Mouse (Mus musculus) CH12.LX (cell line): Measurements from ENCODE around the gene Pgp. TPM values are rescaled to one million over a fixed set of nuclear protein-coding genes. Genes with fewer than 3 reads are reported as not detected.

Experiments used
- DNase-seq: peaks from one replicate; pipeline ENCODE4 v3.0.0-alpha.2; 2013; ENCODE audit errors: extremely low read depth
- H3K27ac ChIP-seq: 2 replicates; pipeline ENCODE4 v1.5.1; 2012; ENCODE audit warnings: low read depth, mild to moderate bottlenecking, control low read depth, moderate library complexity; ENCODE audit not compliant: insufficient read depth
- H3K27me3 ChIP-seq: replicated peaks from 2 replicates; pipeline ENCODE3; 2012; ENCODE audit warnings: inconsistent platforms
- H3K36me3 ChIP-seq, 2 experiments: replicated peaks in 1 of 2; 2 replicates each; pipeline versions ENCODE3 to v1.6.1; 2012; ENCODE audit warnings: inconsistent platforms in 1 of 2, low read length in 1 of 2, mild to moderate bottlenecking in 1 of 2, mixed read lengths in 1 of 2, moderate library complexity in 1 of 2; ENCODE audit not compliant: control insufficient read depth in 1 of 2, insufficient read depth in 1 of 2
- H3K4me1 ChIP-seq, 2 experiments: 2 replicates each; pipeline ENCODE4 v1.6.1; 2012; ENCODE audit warnings: inconsistent platforms in 1 of 2, moderate library complexity in 1 of 2; ENCODE audit not compliant: insufficient read depth in 2 of 2, control insufficient read depth in 1 of 2
- H3K4me2 ChIP-seq: 2 replicates; pipeline ENCODE4 v1.6.1; 2012; ENCODE audit warnings: low read depth, mild to moderate bottlenecking, control low read depth; ENCODE audit not compliant: poor library complexity, insufficient read depth, severe bottlenecking
- H3K4me3 ChIP-seq, 3 experiments: fragments of 150-350 bp in 1 of 3; sonication (generic) in 1 of 3; replicated peaks in 1 of 3; 2 replicates each; pipeline versions ENCODE3 to v1.5.1; 2011 to 2012; ENCODE audit warnings: low read depth in 2 of 3, low read length in 2 of 3, mild to moderate bottlenecking in 2 of 3, moderate library complexity in 2 of 3, control low read depth in 1 of 3, improper control_type of control experiment in 1 of 3, inconsistent platforms in 1 of 3, mixed read lengths in 1 of 3; ENCODE audit not compliant: poor library complexity in 1 of 3
- H3K79me2 ChIP-seq: replicated peaks from 2 replicates; pipeline ENCODE4 v1.6.1; 2012; ENCODE audit warnings: mild to moderate bottlenecking, moderate library complexity; ENCODE audit not compliant: control insufficient read depth, poor library complexity, insufficient read depth, severe bottlenecking; ENCODE audit errors: extremely low read depth
- H3K9ac ChIP-seq: 2 replicates; pipeline ENCODE4 v1.6.1; 2012; ENCODE audit warnings: low read depth, mild to moderate bottlenecking, control low read depth, moderate library complexity; ENCODE audit not compliant: insufficient read depth
- H3K9me3 ChIP-seq: replicated peaks from 2 replicates; pipeline ENCODE3; 2012; ENCODE audit warnings: low read length, inconsistent platforms, mixed read lengths
- BHLHE40 ChIP-seq: IDR thresholded peaks from 2 replicates; pipeline ENCODE4 v1.6.1; 2011; ENCODE audit warnings: mild to moderate bottlenecking, low read depth, low read length, improper control_type of control experiment
- CHD1 ChIP-seq: IDR thresholded peaks from 2 replicates; pipeline ENCODE4 v1.6.1; 2012; ENCODE audit warnings: low read depth, low read length, improper control_type of control experiment, inconsistent platforms
- CHD2 ChIP-seq: IDR thresholded peaks from 2 replicates; pipeline ENCODE4 v1.6.1; 2011; ENCODE audit warnings: low read length, improper control_type of control experiment
- CTCF ChIP-seq, 2 experiments: IDR thresholded peaks in 1 of 2; conservative IDR thresholded peaks in 1 of 2; 2 replicates each; pipeline ENCODE4 v1.5.1; 2011 to 2012; ENCODE audit warnings: low read depth in 2 of 2, low read length in 2 of 2, improper control_type of control experiment in 1 of 2, inconsistent platforms in 1 of 2, mild to moderate bottlenecking in 1 of 2, moderate library complexity in 1 of 2
- E2F4 ChIP-seq: IDR thresholded peaks from 2 replicates; pipeline ENCODE4 v1.6.1; 2011; ENCODE audit warnings: low read depth, low read length, improper control_type of control experiment; ENCODE audit not compliant: insufficient replicate concordance
- EP300 ChIP-seq: IDR thresholded peaks from 2 replicates; pipeline ENCODE4 v1.6.1; 2011; ENCODE audit warnings: low read length, improper control_type of control experiment
- GABPA ChIP-seq: IDR thresholded peaks from 2 replicates; pipeline ENCODE4 v1.6.1; 2012; ENCODE audit warnings: low read depth, low read length, improper control_type of control experiment, inconsistent platforms; ENCODE audit not compliant: insufficient replicate concordance
- HCFC1 ChIP-seq: IDR thresholded peaks from 2 replicates; pipeline ENCODE4 v1.6.1; 2012; ENCODE audit warnings: low read depth, mild to moderate bottlenecking, inconsistent platforms, low read length, improper control_type of control experiment
- IRF4 ChIP-seq: IDR thresholded peaks from 2 replicates; pipeline ENCODE4 v1.6.1; 2014; ENCODE audit warnings: low read depth, mild to moderate bottlenecking, inconsistent platforms, low read length, improper control_type of control experiment
- JUN ChIP-seq: IDR thresholded peaks from 2 replicates; pipeline ENCODE4 v1.6.1; 2011; ENCODE audit warnings: low read depth, mild to moderate bottlenecking, low read length, improper control_type of control experiment, moderate library complexity; ENCODE audit not compliant: insufficient read depth
- JUND ChIP-seq: conservative IDR thresholded peaks from 2 replicates; pipeline ENCODE4 v1.6.1; 2011; ENCODE audit warnings: low read depth, low read length, improper control_type of control experiment
- MAFK ChIP-seq: IDR thresholded peaks from 2 replicates; pipeline ENCODE4 v1.6.1; 2011; ENCODE audit warnings: low read length, improper control_type of control experiment; ENCODE audit not compliant: insufficient replicate concordance
- MAX ChIP-seq: IDR thresholded peaks from 2 replicates; pipeline ENCODE4 v1.6.1; 2011; ENCODE audit warnings: low read length, improper control_type of control experiment
- MAZ ChIP-seq: IDR thresholded peaks from 2 replicates; pipeline ENCODE4 v1.6.1; 2012; ENCODE audit warnings: low read depth, mild to moderate bottlenecking, inconsistent platforms, low read length, improper control_type of control experiment, moderate library complexity
- MEF2A ChIP-seq: IDR thresholded peaks from 2 replicates; pipeline ENCODE4 v1.6.1; 2014; ENCODE audit warnings: low read depth, mild to moderate bottlenecking, inconsistent platforms, low read length, improper control_type of control experiment, borderline replicate concordance
- MXI1 ChIP-seq: IDR thresholded peaks from 2 replicates; pipeline ENCODE4 v1.6.1; 2011; ENCODE audit warnings: mild to moderate bottlenecking, low read depth, low read length, improper control_type of control experiment
- NELFE ChIP-seq: IDR thresholded peaks from 2 replicates; pipeline ENCODE4 v1.6.1; 2011; ENCODE audit warnings: low read depth, low read length, improper control_type of control experiment
- NRF1 ChIP-seq: IDR thresholded peaks from 2 replicates; pipeline ENCODE4 v1.6.1; 2014; ENCODE audit warnings: low read depth, mild to moderate bottlenecking, inconsistent platforms, low read length, improper control_type of control experiment, moderate library complexity
- POLR2A ChIP-seq: IDR thresholded peaks from 2 replicates; pipeline ENCODE4 v1.6.1; 2011; ENCODE audit warnings: low read depth, mild to moderate bottlenecking, improper control_type of control experiment, low read length
- POLR2AphosphoS2 ChIP-seq: IDR thresholded peaks from 2 replicates; pipeline ENCODE4 v1.6.1; 2011; ENCODE audit warnings: low read depth, low read length, improper control_type of control experiment
- RAD21 ChIP-seq: IDR thresholded peaks from 2 replicates; pipeline ENCODE4 v1.6.1; 2011; ENCODE audit warnings: low read depth, mild to moderate bottlenecking, low read length, improper control_type of control experiment, moderate library complexity
- SIN3A ChIP-seq: IDR thresholded peaks from 2 replicates; pipeline ENCODE4 v1.6.1; 2012; ENCODE audit warnings: low read length, improper control_type of control experiment, inconsistent platforms
- TBP ChIP-seq: conservative IDR thresholded peaks from 2 replicates; pipeline ENCODE4 v1.6.1; 2011; ENCODE audit warnings: low read depth, low read length, improper control_type of control experiment
- TCF12 ChIP-seq: IDR thresholded peaks from 2 replicates; pipeline ENCODE4 v1.6.1; 2014; ENCODE audit warnings: low read depth, mild to moderate bottlenecking, inconsistent platforms, low read length, improper control_type of control experiment
- UBTF ChIP-seq: IDR thresholded peaks from 2 replicates; pipeline ENCODE4 v1.6.1; 2012; ENCODE audit warnings: low read depth, mild to moderate bottlenecking, inconsistent platforms, low read length, improper control_type of control experiment, moderate library complexity
- USF1 ChIP-seq: IDR thresholded peaks from 2 replicates; pipeline ENCODE4 v1.6.1; 2014; ENCODE audit warnings: low read depth, mild to moderate bottlenecking, inconsistent platforms, low read length, improper control_type of control experiment
- USF2 ChIP-seq: conservative IDR thresholded peaks from 2 replicates; pipeline ENCODE4 v1.6.1; 2011; ENCODE audit warnings: low read depth, low read length, improper control_type of control experiment
- ZC3H11A ChIP-seq: IDR thresholded peaks from 2 replicates; pipeline ENCODE4 v1.6.1; 2012; ENCODE audit warnings: low read depth, mild to moderate bottlenecking, inconsistent platforms, low read length, improper control_type of control experiment
- ZMIZ1 ChIP-seq: IDR thresholded peaks from 2 replicates; pipeline ENCODE4 v1.6.1; 2012; ENCODE audit warnings: low read depth, mild to moderate bottlenecking, inconsistent platforms, low read length, improper control_type of control experiment
- ZNF384 ChIP-seq: IDR thresholded peaks from 2 replicates; pipeline ENCODE4 v1.6.1; 2012; ENCODE audit warnings: low read depth, low read length, improper control_type of control experiment, inconsistent platforms
- dilution Hi-C: fragments of 300-500 bp; cut with MboI; formaldehyde crosslinking; loops from 2 replicates; pipeline ENCODE4 v1.14.3; 2020; ENCODE audit warnings: low sequenced_read_pairs; ENCODE audit not compliant: extremely low pct_unique_long_range_greater_than_20kb, extremely low pct_ligation_motif_present
- in situ Hi-C: fragments of 300-500 bp; cut with MboI; formaldehyde crosslinking; loops from 3 replicates; pipeline ENCODE4 v1.14.3; 2019; ENCODE audit warnings: low sequenced_read_pairs, low pct_ligation_motif_present, low pct_unique_long_range_greater_than_20kb, mixed read lengths
- polyA plus RNA-seq: library from polyadenylated mRNA; unstranded; fragments of >175 nt; gene quantifications from 2 replicates; pipeline ENCODE4 v1.2.1, GENCODE M21; 2012; ENCODE audit warnings: low read depth; ENCODE audit not compliant: insufficient read length
- total RNA-seq, 2 experiments: library from RNA; depleted of rRNA; stranded (reverse); fragments of 300-350 nt in 1 of 2; fragments of >200 nt in 1 of 2; gene quantifications; 2 replicates each; pipeline ENCODE4 v1.2.3; 2012 to 2014

Gene Pgp
- total and polyA plus RNA-seq, 3 experiments = 14.2 to 41.8 (median 41.6) TPM

- Histone ChIP-seq H3K9me3 (no peaks in the 10 kb centered on the region), H3K79me2 (peaks cover 15% of the 10 kb centered on the region), H3K9ac (peak overlapping the region; percentile 78), H3K4me2 (peak overlapping the region; percentile 87), H3K4me1 (peaks cover 0 to 18% of the 10 kb centered on the region in 2 experiments; a peak in 2 of 4 replicates), H3K27ac (peak overlapping the region; percentile 60; the same call in 1 of the 2 replicates), H3K27me3 (no peaks in the 10 kb centered on the region), H3K36me3 (peaks cover 19 to 32% of the 10 kb centered on the region in 2 experiments), H3K4me3 (peak overlapping the region; percentile 67 to 91 (median 75))
- dilution Hi-C loops = no loop called here
- TF ChIP-seq UBTF (no peak), CTCF (conservative IDR thresholded peaks at IDR 0.05 in 1 of 2, IDR thresholded peaks at IDR 0.05 in 1 of 2; ENCODE audit: low read depth in 2 of 2, low read length in 2 of 2) (no peak), JUND (no peak), GABPA (no peak), SIN3A (peak; percentile 46; the same call in 1 of the 2 replicates), BHLHE40 (no peak), USF1 (no peak), MAZ (no peak)
- in situ Hi-C loops = no loop called here
- no peak for DNase-seq
Observed at GRCm38 (mm10) chr17:24454218-24454755, 15.9 kb upstream of the Pgp start.

- Histone ChIP-seq H3K79me2 (peaks cover 15% of the 10 kb centered on the region), H3K9me3 (no peaks in the 10 kb centered on the region), H3K27ac (peak overlapping the region; percentile 60), H3K4me3 (peak overlapping the region; percentile 67 to 91 (median 75)), H3K9ac (peak overlapping the region; percentile 78), H3K36me3 (peaks cover 12 to 25% of the 10 kb centered on the region in 2 experiments), H3K4me2 (peak overlapping the region; percentile 87; the same call in 1 of the 2 replicates), H3K27me3 (no peaks in the 10 kb centered on the region), H3K4me1 (peaks cover 0 to 18% of the 10 kb centered on the region in 2 experiments; a peak in 2 of 4 replicates)
- in situ Hi-C loops = no loop called here
- dilution Hi-C loops = no loop called here
- peak; percentile 100 for DNase-seq
- no peak for TF ChIP-seq CHD1
- peak; percentile 88 for TF ChIP-seq ZMIZ1
- peak; percentile 96 for TF ChIP-seq MXI1
- TF ChIP-seq BHLHE40 = no peak
- TF ChIP-seq ZC3H11A = no peak
- no peak for TF ChIP-seq POLR2AphosphoS2
- TF ChIP-seq NELFE = peak; percentile 83
- TF ChIP-seq MAX = no peak; the same call in 1 of the 2 replicates
- TF ChIP-seq RAD21 = no peak
- TF ChIP-seq NRF1 = peak; percentile 60
- TF ChIP-seq TCF12 = peak; percentile 54; the same call in 1 of the 2 replicates
- TF ChIP-seq USF2 = no peak
- TF ChIP-seq CHD2 = no peak
- 0 out of 2 replicates have a peak, but pooled peaks have one; percentile 15 for TF ChIP-seq TBP
- no peak for TF ChIP-seq GABPA
- no peak for TF ChIP-seq MAFK
- TF ChIP-seq SIN3A = no peak; the same call in 1 of the 2 replicates
- TF ChIP-seq ZNF384 = no peak
- TF ChIP-seq E2F4 = no peak
- TF ChIP-seq CTCF (conservative IDR thresholded peaks at IDR 0.05 in 1 of 2, IDR thresholded peaks at IDR 0.05 in 1 of 2; ENCODE audit: low read depth in 2 of 2, low read length in 2 of 2) = no peak
- TF ChIP-seq MEF2A = peak; percentile 17; the same call in 1 of the 2 replicates
- TF ChIP-seq JUN = no peak
- TF ChIP-seq EP300 = no peak
- TF ChIP-seq IRF4 = peak; percentile 2
- peak; percentile 83 for TF ChIP-seq HCFC1
- peak; percentile 86 for TF ChIP-seq POLR2A
Observed at GRCm38 (mm10) chr17:24454756-24455522, 15.3 kb upstream of the Pgp start.
